Mouse (Mus musculus): ENCODE measurements around the gene Mzf1.

DNA sequence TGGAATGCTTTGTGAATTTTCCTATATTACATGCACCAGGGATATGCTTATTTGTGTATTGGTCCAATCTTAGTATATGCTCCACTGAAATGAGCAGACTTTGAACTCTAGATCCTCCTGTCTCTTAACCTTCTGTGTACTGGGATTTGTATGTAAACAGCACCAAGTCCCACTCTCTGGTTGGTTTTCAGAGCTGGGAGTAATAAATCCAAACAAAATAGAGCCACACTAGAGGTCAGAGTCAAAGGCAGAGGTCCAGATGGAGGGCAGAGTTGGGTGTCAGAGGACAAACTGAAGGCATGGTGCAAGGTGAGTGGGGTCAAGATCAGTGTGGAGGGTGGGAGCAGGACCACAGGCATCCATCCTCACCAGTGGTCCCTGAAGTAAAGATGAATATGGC, 58.7 kb downstream of the Mzf1 start:
- TF ChIP-seq CTCF (IDR thresholded peaks at IDR 0.05; ENCODE audit: low read depth) (no peak), EP300 (optimal IDR thresholded peaks at IDR 0.05) (no peak)
